Comparison of ENCODE assay signal across 15 mouse cellular contexts in the genomic region with DNA sequence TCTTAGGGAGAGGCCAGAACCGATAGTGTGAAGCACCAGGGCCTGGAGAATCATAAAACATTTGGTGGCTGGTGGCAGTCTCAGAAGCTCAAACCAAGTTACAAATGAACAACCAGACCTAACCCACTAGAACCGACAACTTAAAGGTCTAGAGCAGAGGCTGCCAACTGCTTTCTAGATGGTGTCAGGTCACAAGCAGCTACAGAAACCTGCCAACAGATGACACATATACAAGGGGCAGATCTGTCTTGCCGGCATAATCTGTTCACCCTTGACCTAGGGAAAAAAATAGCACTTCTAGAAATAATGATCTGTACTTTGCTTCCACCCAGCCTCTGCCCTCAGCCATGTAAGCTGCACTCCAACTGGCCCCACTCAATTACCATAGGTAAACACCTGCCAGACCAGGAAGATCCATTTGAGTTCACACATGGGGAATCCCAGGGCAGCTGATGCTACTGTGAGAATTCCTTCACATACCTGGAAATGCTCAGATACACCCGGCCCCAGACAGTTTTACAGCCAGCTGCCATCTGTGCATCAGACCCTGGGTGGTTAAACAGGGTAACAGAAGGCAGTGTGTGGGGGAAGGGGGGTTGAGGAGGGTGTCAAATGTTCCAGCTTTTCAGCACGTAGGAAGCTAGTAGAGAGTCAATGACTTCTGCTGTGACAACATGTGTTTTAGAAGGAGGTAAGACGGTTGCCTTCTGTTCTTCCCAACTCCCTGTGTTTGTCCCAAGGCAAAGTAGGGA. TPM values are rescaled to one million over a fixed set of nuclear protein-coding genes. Genes with fewer than 3 reads are reported as not detected.
DNase-seq lines count a peak whose midpoint lies in the region; ATAC-seq and TF ChIP-seq lines count a peak whose summit lies in the region.
"Had no signal": no experiment of that assay in that cellular context is flagged by ENCODE, and none has a peak within 500 bp of the region (broad histone marks: within the 10 kb centered on the region; RNA-seq: fewer than 3 reads in every experiment).

No protein-coding gene starts in this region.

- intact Hi-C loops in heart, postnatal 25 days (cut with DNase I) = no loop called here

- no peak overlapping the region for H3K9ac ChIP-seq in limb, embryonic 14.5 days (ENCODE audit: low read depth, low read length, severe bottlenecking)
- H3K9ac ChIP-seq: heart, embryonic 13.5 days; liver, embryonic 14.5 days had no signal

- no peak overlapping the region for H3K4me2 ChIP-seq in limb, embryonic 14.5 days (replicated peaks; ENCODE audit: low read depth, low read length, severe bottlenecking)
- H3K4me2 ChIP-seq: heart, embryonic 13.5 days; midbrain, embryonic 11.5 days had no signal

- H3K9me3 ChIP-seq in limb, embryonic 14.5 days (ENCODE audit: control insufficient read depth, low read length) = no peaks in the 10 kb centered on the region
- H3K9me3 ChIP-seq in limb, embryonic 10.5 days (replicated peaks) = no peaks in the 10 kb centered on the region
- H3K9me3 ChIP-seq: heart, embryonic 13.5 days had no signal

- H3K4me3 ChIP-seq in limb, embryonic 14.5 days (replicated peaks; ENCODE audit: low read length) = no peak overlapping the region
- no peak overlapping the region for H3K4me3 ChIP-seq in limb, embryonic 10.5 days
- H3K4me3 ChIP-seq: heart, embryonic 13.5 days had no signal

- H3K36me3 ChIP-seq in limb, embryonic 14.5 days (ENCODE audit: control insufficient read depth, insufficient read depth, low read length) = peaks cover 80% of the 10 kb centered on the region
- H3K36me3 ChIP-seq in limb, embryonic 10.5 days = peaks cover 98% of the 10 kb centered on the region

- H3K27ac ChIP-seq in limb, embryonic 14.5 days (replicated peaks; ENCODE audit: low read depth, low read length) = no peak overlapping the region
- H3K27ac ChIP-seq in limb, embryonic 10.5 days = no peak overlapping the region
- H3K27ac ChIP-seq: heart, embryonic 13.5 days; liver, embryonic 14.5 days had no signal

- DNase-seq in frontal cortex, postnatal 25 days (ENCODE audit: low spot score in 2 of 2) = no peak
- DNase-seq in limb, embryonic 14.5 days (ENCODE audit: low spot score) = no peak
- no peak for DNase-seq in limb, embryonic 10.5 days (ENCODE audit: low spot score)
- peak; percentile 75 to 78 for DNase-seq in cerebellum, postnatal 14 days
- peak; percentile 25 to 40 for DNase-seq in layer of hippocampus, postnatal 25 days (ENCODE audit: extremely low spot score in 1 of 2, low spot score in 1 of 2)
- no peak for DNase-seq in heart, postnatal 25 days (ENCODE audit: low spot score)
- DNase-seq in embryo, embryonic 9.5 days (ENCODE audit: extremely low spot score) = no peak
- DNase-seq: kidney, adult 18-20 months; spleen, adult 18-20 months; thymus, adult 18-20 months had no signal

- H3K4me1 ChIP-seq in limb, embryonic 14.5 days (ENCODE audit: control insufficient read depth, insufficient read depth, low read length) = no peaks in the 10 kb centered on the region; the same call in 1 of the 2 replicates
- no peaks in the 10 kb centered on the region for H3K4me1 ChIP-seq in limb, embryonic 10.5 days

- peak; percentile 47; the same call in 1 of the 2 replicates for ATAC-seq in frontal cortex, adult (ENCODE audit: low TSS enrichment)
- ATAC-seq in limb, embryonic 14.5 days (ENCODE audit: low FRiP score, low read depth) = peak; percentile 58; the same call in 1 of the 2 replicates

- no peak for TF ChIP-seq POLR2A in limb, embryonic 14.5 days (IDR thresholded peaks at IDR 0.05; ENCODE audit: borderline replicate concordance, extremely low read depth, insufficient read depth, insufficient read length)

- WGBS in limb, embryonic 14.5 days = 28% methylated on average over 6 of the region's 6 CpGs
- WGBS in limb, embryonic 10.5 days = 32% methylated on average over 6 of the region's 6 CpGs

- no peaks in the 10 kb centered on the region for H3K27me3 ChIP-seq in limb, embryonic 14.5 days (ENCODE audit: control insufficient read depth, insufficient read depth, low read length)
- no peaks in the 10 kb centered on the region for H3K27me3 ChIP-seq in limb, embryonic 10.5 days (ENCODE audit: low read depth, poor library complexity, severe bottlenecking)
- H3K27me3 ChIP-seq: heart, embryonic 13.5 days had no signal

RNA-seq across cellular contexts. Expression of a gene that starts 9.9 kb away (rescaled TPM):
- 37.1 and 47.9 TPM in 2 replicates for polyA plus RNA-seq in limb, embryonic 14.5 days (2012; rRNA removed)
- polyA plus RNA-seq in limb, embryonic 14.5 days (2014; fragmentation: Nextera tagmentation; extraction: Ambion mirVana) = 29.7 and 34.5 TPM in 2 replicates
- polyA plus RNA-seq in limb, embryonic 10.5 days (2016; fragmentation: Nextera tagmentation; extraction: Ambion mirVana) = 34.0 and 39.6 TPM in 2 replicates
- 10 to 100 TPM; 24.2 to 30.3 TPM for total RNA-seq in layer of hippocampus, postnatal 25 days (2021)
- 10 to 100 TPM; 14.3 to 17.5 TPM for total RNA-seq in heart, postnatal 25 days (2021)

RNA-seq across cellular contexts. Expression of a gene that starts 18.9 kb away (rescaled TPM):
- polyA plus RNA-seq in limb, embryonic 14.5 days (2012; rRNA removed) = 38.5 and 40.0 TPM in 2 replicates
- polyA plus RNA-seq in limb, embryonic 14.5 days (2014; fragmentation: Nextera tagmentation; extraction: Ambion mirVana) = 83.8 and 86.0 TPM in 2 replicates
- 125 and 146 TPM in 2 replicates for polyA plus RNA-seq in limb, embryonic 10.5 days (2016; fragmentation: Nextera tagmentation; extraction: Ambion mirVana)
- total RNA-seq in layer of hippocampus, postnatal 25 days (2021) = 10 to 100 TPM; 62.0 to 62.7 TPM
- 10 to 100 TPM; 46.6 to 51.5 TPM for total RNA-seq in heart, postnatal 25 days (2021)

RNA-seq across cellular contexts. Expression of a gene that starts 20.8 kb away (rescaled TPM):
- polyA plus RNA-seq in limb, embryonic 14.5 days (2012; rRNA removed) = 0.06 and 0.09 TPM in 2 replicates
- not detected in 2 replicates for polyA plus RNA-seq in limb, embryonic 14.5 days (2014; fragmentation: Nextera tagmentation; extraction: Ambion mirVana)
- polyA plus RNA-seq in limb, embryonic 10.5 days (2016; fragmentation: Nextera tagmentation; extraction: Ambion mirVana) = 0.09 and 0.20 TPM in 2 replicates
- not detected for total RNA-seq in layer of hippocampus, postnatal 25 days (2021)
- total RNA-seq in heart, postnatal 25 days (2021) = not detected
- polyA plus RNA-seq: heart, embryonic 13.5 days; midbrain, embryonic 11.5 days; neural tube, embryonic 14.5 days had no signal

RNA-seq across cellular contexts. Expression of a gene that starts 23.3 kb away (rescaled TPM):
- polyA plus RNA-seq in limb, embryonic 14.5 days (2012; rRNA removed) = 42.7 and 60.4 TPM in 2 replicates
- polyA plus RNA-seq in limb, embryonic 14.5 days (2014; fragmentation: Nextera tagmentation; extraction: Ambion mirVana) = 27.6 and 33.7 TPM in 2 replicates
- polyA plus RNA-seq in limb, embryonic 10.5 days (2016; fragmentation: Nextera tagmentation; extraction: Ambion mirVana) = 41.4 and 41.6 TPM in 2 replicates
- 10 to 100 TPM; 53.5 to 58.2 TPM for total RNA-seq in layer of hippocampus, postnatal 25 days (2021)
- 10 to 100 TPM; 40.3 to 41.8 TPM for total RNA-seq in heart, postnatal 25 days (2021)

RNA-seq across cellular contexts. Expression of a gene that starts 58.5 kb away (rescaled TPM):
- polyA plus RNA-seq in limb, embryonic 14.5 days (2012; rRNA removed) = not detected in 2 replicates
- polyA plus RNA-seq in limb, embryonic 14.5 days (2014; fragmentation: Nextera tagmentation; extraction: Ambion mirVana) = not detected in 2 replicates
- not detected in 2 replicates for polyA plus RNA-seq in limb, embryonic 10.5 days (2016; fragmentation: Nextera tagmentation; extraction: Ambion mirVana)
- not detected for total RNA-seq in layer of hippocampus, postnatal 25 days (2021)
- total RNA-seq in heart, postnatal 25 days (2021) = not detected
- polyA plus RNA-seq: heart, embryonic 13.5 days; neural tube, embryonic 14.5 days had no signal

Comparison
In these comparisons a context has a peak if more than half of its experiments do, and no peak if none do; other contexts are left out.
1. DNase-seq: peak in cerebellum, postnatal 14 days (2 of 2) and layer of hippocampus, postnatal 25 days (2 of 2); none in frontal cortex, postnatal 25 days (0 of 2), limb, embryonic 14.5 days (single experiment), limb, embryonic 10.5 days (single experiment), heart, postnatal 25 days (single experiment) and embryo, embryonic 9.5 days (single experiment).